Mouse (Mus musculus): ENCODE results near the gene Foxk1.

DNA sequence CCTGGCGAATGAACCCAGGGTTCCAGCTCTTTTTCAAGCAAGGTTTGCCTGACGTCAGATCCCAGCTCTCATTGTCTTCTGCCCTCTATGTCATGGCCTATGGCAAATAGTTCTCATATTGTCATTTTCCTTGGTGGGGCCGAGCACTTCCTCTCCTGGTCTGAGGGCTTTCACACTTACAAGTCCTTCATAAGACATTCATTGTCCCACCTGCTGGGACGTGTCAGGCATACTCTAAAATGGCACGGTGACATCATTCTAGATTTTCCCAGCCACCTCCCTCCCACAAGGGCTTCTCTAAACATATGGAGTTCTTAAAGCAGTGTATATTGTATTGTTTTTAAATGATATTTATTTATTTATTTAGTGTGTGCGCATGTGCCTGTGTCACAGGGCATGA lies 27.4 kb downstream of the Foxk1 start:
- TF ChIP-seq CTCF (conservative IDR thresholded peaks at IDR 0.05; ENCODE audit: insufficient read depth, insufficient read length, low read depth, low read length) = no peak
- TF ChIP-seq POLR2A (IDR thresholded peaks at IDR 0.05; ENCODE audit: low read depth, low read length) = no peak

Data from kidney, adult 2 months (tissue).